Mouse (Mus musculus) C2C12 (cell line): ENCODE results near the gene Mcrip2.

Experiments used
- CEBPB ChIP-seq: IDR thresholded peaks from one replicate; pipeline ENCODE4 v1.6.1; 2011; ENCODE audit warnings: low read depth, mild to moderate bottlenecking, control low read depth, moderate library complexity
- MAX ChIP-seq: IDR thresholded peaks from one replicate; pipeline ENCODE4 v1.6.1; 2011; ENCODE audit warnings: mild to moderate bottlenecking, control low read depth

DNA sequence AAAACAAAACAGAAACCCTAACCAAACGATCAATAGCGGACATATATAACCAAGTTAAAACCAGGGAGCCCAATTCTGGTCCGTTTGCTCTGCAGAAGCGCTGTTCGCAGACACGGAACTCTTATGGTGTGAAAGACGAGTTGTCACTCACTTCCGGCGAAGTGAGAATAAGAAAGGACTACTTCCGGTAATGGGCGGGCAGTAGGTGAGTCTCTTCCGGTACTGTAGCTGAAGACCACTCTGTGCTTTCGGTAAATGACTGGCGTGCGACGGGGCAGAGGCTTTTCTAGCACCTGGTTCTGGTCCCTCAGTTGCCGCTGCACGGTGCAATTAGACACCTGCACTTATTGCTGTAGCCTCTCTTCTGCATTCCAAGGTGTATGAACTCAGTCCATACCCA lies 45.1 kb downstream of the Mcrip2 start, which contains the start of gene Wdr24:
- no peak for TF ChIP-seq MAX
- no peak for TF ChIP-seq CEBPB
